Mouse (Mus musculus) heart, postnatal 10 days (tissue): Measurements from ENCODE around the gene Gm28557. TPM values are rescaled to one million over a fixed set of nuclear protein-coding genes. Genes with fewer than 3 reads are reported as not detected.

ENCODE experiments used
- DNase-seq, 2 experiments: peaks; one replicate each; pipeline ENCODE4 v3.0.0; 2021
- intact Hi-C: fragments of 180-260 bp; cut with DNase I; formaldehyde crosslinking; loops from one replicate; pipeline ENCODE4 v1.15.1; 2025
- total RNA-seq, 2 experiments: library from RNA; stranded (reverse); gene quantifications; 2 replicates each; pipeline ENCODE4 v1.2.3; 2021

Gm28557 gene
- total RNA-seq, 2 experiments from 2014 or later, result 0.96 to 1.8 TPM

- intact Hi-C loops, result loop anchor here (2.0 kb wide), 2 partner anchors 49 to 69 kb away; partner anchors contain the start of gene Gm28557
- DNase-seq, result no peak
Measured at GRCm38 (mm10) chr13:67060161-67060785, 48.1 kb downstream of the Gm28557 start.

Other genes starting within 250 kb of the Gm28557 start
- gene Gm10767, start 203.7 kb downstream of the Gm28557 start, total RNA-seq, result 1 to 10 TPM; 1.1 to 1.4 TPM
- 1 to 10 TPM; 1.4 to 2.2 TPM for gene Zfp712, start 47.4 kb downstream of the Gm28557 start, total RNA-seq
- gene Zfp708, start 10.6 kb downstream of the Gm28557 start, total RNA-seq, result 1 to 10 TPM; 1.1 to 1.9 TPM
- under 1 TPM; 0.19 to 0.27 TPM for gene Rslcan18, start 7.7 kb upstream of the Gm28557 start, total RNA-seq
- 1 to 10 TPM; 3.7 to 4.9 TPM for gene Zfp759, start 13.1 kb upstream of the Gm28557 start, total RNA-seq
- gene Rsl1, start 64.6 kb upstream of the Gm28557 start, total RNA-seq, result 1 to 10 TPM; 3.3 to 4.7 TPM
- gene Zfp455, start 85.9 kb upstream of the Gm28557 start, total RNA-seq, result 1 to 10 TPM in 1 of 2 experiments, under 1 TPM in 1; 0.98 to 1.4 TPM
- 1 to 10 TPM; 2.1 to 2.8 TPM for gene Zfp458, start 169.9 kb upstream of the Gm28557 start, total RNA-seq
- 1 to 10 TPM; 2.7 to 3.9 TPM for gene Zfp457, start 197.9 kb upstream of the Gm28557 start, total RNA-seq
- gene Zfp595, start 224.0 kb upstream of the Gm28557 start, total RNA-seq, result 1 to 10 TPM; 2.0 to 2.8 TPM